Mouse (Mus musculus) neutrophil, adult 65 days (primary cell): Measurements from ENCODE around the gene Irs2. TPM values are rescaled to one million over a fixed set of nuclear protein-coding genes. Genes with fewer than 3 reads are reported as not detected.

Source experiments
- total RNA-seq: library from RNA; stranded (reverse); gene quantifications from 2 replicates; pipeline ENCODE4 v1.2.4, GENCODE M21; 2023

The Irs2 gene
- total RNA-seq: 55.6 and 64.8 TPM in 2 replicates

GRCm38 (mm10) chr8:11008379-11008775 is at the start of gene Irs2:
Gene Irs2 (minus strand): TSS chr8:11008458.

